Mouse (Mus musculus) liver, postnatal 0 days (tissue): ENCODE measurements at regions not wholly inside any gene's neighbourhood (a gene's known extent, or its start where the extent isn't known, plus 50 kb on each side); places are given as distances from the start of the nearest gene placed in this dataset.

ENCODE experiments used
- CTCF ChIP-seq: sonication (generic); IDR thresholded peaks from 2 replicates; pipeline ENCODE4 v1.5.1; 2016; ENCODE audit warnings: antibody characterized with exemption, low read depth
- EP300 ChIP-seq: IDR thresholded peaks from 2 replicates; pipeline ENCODE4 v1.6.1; 2016; ENCODE audit warnings: antibody characterized with exemption, low read depth, mild to moderate bottlenecking

- TF ChIP-seq EP300 = no peak
- TF ChIP-seq CTCF = no peak
Measured at GRCm38 (mm10) chr3:137062067-137062466, 278.8 kb upstream of the Emcn start.
